Mouse (Mus musculus) heart, embryonic 10.5 days (tissue): Measurements from ENCODE around the gene Tmem223. TPM values are rescaled to one million over a fixed set of nuclear protein-coding genes. Genes with fewer than 3 reads are reported as not detected.

ENCODE experiments used
- DNase-seq: peaks from one replicate; pipeline ENCODE4 v3.0.0-alpha.2; 2017; ENCODE audit warnings: low spot score
- H3K27ac ChIP-seq: fragments of 300-500 bp; sonication (generic); 2 replicates; pipeline ENCODE4 v1.5.1; 2016; ENCODE audit warnings: mild to moderate bottlenecking
- H3K27me3 ChIP-seq: fragments of 300-500 bp; sonication (generic); 2 replicates; pipeline ENCODE4 v1.6.1; 2016; ENCODE audit warnings: mild to moderate bottlenecking; ENCODE audit not compliant: poor library complexity, insufficient read depth, severe bottlenecking
- H3K36me3 ChIP-seq: fragments of 300-500 bp; sonication (generic); 2 replicates; pipeline ENCODE4 v1.6.1; 2016; ENCODE audit warnings: mild to moderate bottlenecking, moderate library complexity
- H3K4me1 ChIP-seq: fragments of 300-500 bp; sonication (generic); 2 replicates; pipeline ENCODE4 v1.6.1; 2016; ENCODE audit warnings: mild to moderate bottlenecking
- H3K4me3 ChIP-seq: fragments of 300-500 bp; sonication (generic); 2 replicates; pipeline ENCODE4 v1.5.1; 2016; ENCODE audit warnings: mild to moderate bottlenecking, moderate library complexity
- H3K9me3 ChIP-seq: fragments of 300-500 bp; sonication (generic); 2 replicates; pipeline ENCODE4 v1.6.1; 2016; ENCODE audit warnings: mild to moderate bottlenecking, moderate library complexity
- WGBS: fragments of 180-500 bp; shearing (Covaris S2); methylation state at CpG from one replicate; pipeline ENCODE4 v1.1.7; 2016; 5-methylcytosine and 5-hydroxymethylcytosine counted together
- polyA plus RNA-seq: library from polyadenylated mRNA; unstranded; fragments of >200 nt; fragmentation: Nextera tagmentation; extraction: Ambion mirVana; gene quantifications from 2 replicates; pipeline ENCODE4 v1.2.1, GENCODE M21; 2016

The Tmem223 gene
- polyA plus RNA-seq, 1 experiment from 2014 or later = 136 TPM

GRCm38 (mm10) chr19:8734334-8734733, 36.5 kb upstream of the Tmem223 start:
- no peak overlapping the region for H3K27ac ChIP-seq
- no peaks in the 10 kb centered on the region for H3K9me3 ChIP-seq
- H3K27me3 ChIP-seq = no peaks in the 10 kb centered on the region
- H3K4me1 ChIP-seq = peaks cover 6% of the 10 kb centered on the region; the same call in 1 of the 2 replicates
- H3K36me3 ChIP-seq = peaks cover 23% of the 10 kb centered on the region
- no peak for DNase-seq
- no peak overlapping the region for H3K4me3 ChIP-seq
- WGBS = 61% methylated on average over 3 of the region's 3 CpGs

DNA sequence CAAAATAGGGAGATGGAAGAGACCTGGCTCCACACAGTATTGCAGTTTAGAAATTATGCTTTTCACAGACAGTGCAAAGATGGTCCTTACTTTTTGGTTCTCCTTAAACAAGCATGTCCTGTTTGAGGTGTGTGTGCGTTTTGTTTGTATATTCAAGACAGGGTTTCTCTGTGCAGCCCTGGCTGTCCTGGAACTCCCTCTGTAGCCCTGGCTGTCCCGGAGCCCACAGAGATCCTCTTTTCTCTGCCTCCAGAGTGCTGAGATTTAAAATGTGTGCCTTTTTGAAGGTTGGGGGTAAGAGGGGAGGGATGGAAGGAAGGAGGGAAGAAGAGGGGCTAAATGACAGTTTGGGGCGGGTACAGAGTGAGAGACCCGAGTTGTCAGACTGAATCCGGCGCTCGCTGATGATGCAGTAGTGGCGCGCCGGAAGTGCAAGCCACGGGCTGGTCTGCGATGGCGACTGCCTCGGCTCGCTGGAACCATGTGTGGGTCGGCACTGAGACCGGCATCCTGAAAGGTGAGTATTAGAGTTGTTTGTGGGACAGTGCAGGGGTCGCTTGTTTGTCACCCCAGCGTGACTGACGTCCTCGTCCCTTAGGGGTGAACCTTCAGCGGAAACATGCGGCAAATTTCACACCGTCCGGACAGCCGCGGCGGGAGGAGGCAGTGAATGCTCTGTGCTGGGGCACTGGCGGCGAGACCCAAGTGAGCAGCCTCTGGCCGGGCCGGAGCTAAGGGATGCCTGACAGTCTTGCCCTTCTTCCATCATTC, 35.2 kb upstream of the Tmem223 start, which contains the start of gene Wdr74:
TSS of gene Wdr74 (plus strand) at position 439 of the 771 bp plus-strand sequence.
- H3K4me1 ChIP-seq = peaks cover 9% of the 10 kb centered on the region
- no peaks in the 10 kb centered on the region for H3K27me3 ChIP-seq
- DNase-seq = peak; percentile 95
- peak within 1 kb of the TSS; percentile 94 for H3K4me3 ChIP-seq
- peaks cover 35% of the 10 kb centered on the region for H3K36me3 ChIP-seq
- WGBS = under 1% methylated on average over 32 of the region's 32 CpGs
- H3K27ac ChIP-seq = peak within 1 kb of the TSS; percentile 89
- H3K9me3 ChIP-seq = no peaks in the 10 kb centered on the region

GRCm38 (mm10) chr19:8736160-8736467, 34.7 kb upstream of the Tmem223 start:
- H3K9me3 ChIP-seq = no peaks in the 10 kb centered on the region
- H3K27me3 ChIP-seq = no peaks in the 10 kb centered on the region
- no peak for DNase-seq
- H3K4me1 ChIP-seq = peaks cover 15% of the 10 kb centered on the region
- H3K27ac ChIP-seq = peak overlapping the region; percentile 89
- WGBS = 2% methylated on average over 11 of the region's 11 CpGs
- H3K4me3 ChIP-seq = peak overlapping the region; percentile 94
- H3K36me3 ChIP-seq = peaks cover 38% of the 10 kb centered on the region

- 88% methylated on average over 7 of the region's 7 CpGs for WGBS
- Histone ChIP-seq H3K9me3 (no peaks in the 10 kb centered on the region), H3K27ac (no peak overlapping the region), H3K4me3 (no peak overlapping the region), H3K36me3 (peaks cover 49% of the 10 kb centered on the region), H3K27me3 (no peaks in the 10 kb centered on the region), H3K4me1 (peaks cover 26% of the 10 kb centered on the region)
- DNase-seq = no peak
Observed at GRCm38 (mm10) chr19:8738911-8739310, 31.9 kb upstream of the Tmem223 start.

- WGBS = 92% methylated on average over 6 of the region's 6 CpGs
- Histone ChIP-seq H3K4me3 (no peak overlapping the region), H3K36me3 (peaks cover 54% of the 10 kb centered on the region), H3K4me1 (peaks cover 26% of the 10 kb centered on the region), H3K9me3 (no peaks in the 10 kb centered on the region), H3K27me3 (no peaks in the 10 kb centered on the region), H3K27ac (no peak overlapping the region)
- DNase-seq = no peak
Observed at GRCm38 (mm10) chr19:8739646-8740045, 31.1 kb upstream of the Tmem223 start.

- Histone ChIP-seq H3K27me3 (no peaks in the 10 kb centered on the region), H3K4me1 (peaks cover 20% of the 10 kb centered on the region), H3K4me3 (peak within 1 kb of the TSS; percentile 97), H3K9me3 (no peaks in the 10 kb centered on the region), H3K36me3 (peaks cover 64% of the 10 kb centered on the region), H3K27ac (peak within 1 kb of the TSS; percentile 98)
- 65% methylated on average over 14 of the region's 14 CpGs for WGBS
- no peak for DNase-seq
Observed at GRCm38 (mm10) chr19:8740603-8741002, 30.2 kb upstream of the Tmem223 start, which contains the start of gene 1700092M07Rik. 1700092M07Rik (plus strand) TSS chr19:8740718.

GRCm38 (mm10) chr19:8741243-8741869, 29.4 kb upstream of the Tmem223 start, which contains the start of gene Stx5a:
Stx5a (plus strand) TSS chr19:8741413.
- peaks cover 71% of the 10 kb centered on the region for H3K36me3 ChIP-seq
- peaks cover 20% of the 10 kb centered on the region for H3K4me1 ChIP-seq
- H3K27me3 ChIP-seq = no peaks in the 10 kb centered on the region
- DNase-seq = peak; percentile 99
- peak within 1 kb of the TSS; percentile 97 for H3K4me3 ChIP-seq
- H3K9me3 ChIP-seq = no peaks in the 10 kb centered on the region
- WGBS = under 1% methylated on average over 36 of the region's 36 CpGs
- peak within 1 kb of the TSS; percentile 98 for H3K27ac ChIP-seq

DNA sequence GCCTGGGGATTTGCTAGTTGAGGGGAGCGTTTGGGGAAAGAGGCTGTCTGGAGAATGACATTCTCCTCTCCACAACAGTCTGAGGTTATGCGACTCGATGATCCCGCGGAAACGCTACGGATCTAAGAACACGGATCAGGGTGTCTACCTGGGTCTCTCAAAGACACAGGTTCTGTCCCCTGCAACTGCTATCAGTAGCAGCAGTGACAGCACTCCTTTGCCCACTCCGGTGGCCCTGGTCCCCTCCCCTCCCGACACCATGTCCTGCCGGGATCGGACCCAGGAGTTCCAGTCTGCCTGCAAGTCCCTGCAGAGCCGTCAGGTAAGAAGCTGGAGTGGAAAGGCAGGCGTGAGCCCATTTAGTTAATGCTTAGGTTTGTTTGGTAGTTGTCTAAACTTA, 28.6 kb upstream of the Tmem223 start:
- Histone ChIP-seq H3K27ac (peak overlapping the region; percentile 98), H3K27me3 (no peaks in the 10 kb centered on the region), H3K4me3 (peak overlapping the region; percentile 97), H3K36me3 (peaks cover 78% of the 10 kb centered on the region), H3K4me1 (peaks cover 20% of the 10 kb centered on the region), H3K9me3 (no peaks in the 10 kb centered on the region)
- WGBS = 13% methylated on average over 14 of the region's 14 CpGs
- DNase-seq = no peak

DNA sequence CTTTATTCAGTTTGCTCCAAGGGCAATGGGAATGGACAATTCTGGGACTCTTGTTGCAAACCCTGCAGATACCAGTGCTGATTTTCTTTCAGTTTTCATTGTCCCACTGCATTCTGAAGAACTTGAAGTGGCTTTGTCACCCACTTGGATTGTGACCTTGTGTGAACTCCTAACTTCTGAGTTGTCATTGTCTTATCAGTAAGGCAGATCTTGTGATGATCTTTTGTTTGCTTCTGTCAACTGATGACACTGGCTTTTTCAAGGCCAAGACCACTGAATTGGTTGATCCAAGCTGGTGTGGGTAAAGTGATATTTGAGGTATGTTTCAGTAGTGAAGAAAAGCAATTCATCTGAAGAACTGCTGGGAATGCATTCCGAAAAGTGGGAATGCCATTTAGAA, 25.4 kb upstream of the Tmem223 start:
- Histone ChIP-seq H3K4me3 (no peak overlapping the region), H3K9me3 (no peaks in the 10 kb centered on the region), H3K4me1 (peaks cover 19% of the 10 kb centered on the region), H3K27ac (no peak overlapping the region), H3K36me3 (peaks cover 78% of the 10 kb centered on the region), H3K27me3 (no peaks in the 10 kb centered on the region)
- WGBS = 87% methylated on average over 1 of the region's 1 CpGs
- DNase-seq = no peak

- no peaks in the 10 kb centered on the region for H3K9me3 ChIP-seq
- H3K27ac ChIP-seq = no peak overlapping the region
- H3K36me3 ChIP-seq = peaks cover 91% of the 10 kb centered on the region
- H3K27me3 ChIP-seq = no peaks in the 10 kb centered on the region
- DNase-seq = no peak
- 76% methylated on average over 2 of the region's 2 CpGs for WGBS
- H3K4me1 ChIP-seq = peaks cover 7% of the 10 kb centered on the region
- no peak overlapping the region for H3K4me3 ChIP-seq
Observed at GRCm38 (mm10) chr19:8747368-8747767, 23.4 kb upstream of the Tmem223 start.

DNA sequence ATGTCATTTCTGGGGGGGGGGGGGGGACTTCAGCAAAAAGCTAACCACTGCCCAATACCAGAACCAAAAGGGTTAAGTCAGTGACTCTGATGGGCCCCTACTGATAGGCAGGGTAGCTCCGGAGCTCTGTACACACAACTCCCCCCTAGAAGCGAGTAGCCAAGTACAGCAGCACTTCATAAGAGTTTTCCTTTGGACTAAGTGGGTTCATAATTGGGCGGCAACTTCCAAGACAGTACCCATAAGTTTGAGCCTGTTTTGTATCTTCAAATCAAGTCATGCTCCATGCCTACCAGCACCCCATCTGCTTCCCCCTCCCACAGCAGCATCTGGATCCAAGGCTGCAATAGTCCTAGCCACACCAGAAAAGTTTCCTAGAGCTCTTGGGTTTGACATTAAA, 15.1 kb upstream of the Tmem223 start:
- H3K9me3 ChIP-seq = no peaks in the 10 kb centered on the region
- H3K36me3 ChIP-seq = peaks cover 48% of the 10 kb centered on the region
- H3K4me1 ChIP-seq = peaks cover 19% of the 10 kb centered on the region
- peak; percentile 63 for DNase-seq
- no peaks in the 10 kb centered on the region for H3K27me3 ChIP-seq
- H3K27ac ChIP-seq = no peak overlapping the region
- 51% methylated on average over 3 of the region's 3 CpGs for WGBS
- peak overlapping the region; percentile 80 for H3K4me3 ChIP-seq

- peaks cover 19% of the 10 kb centered on the region for H3K4me1 ChIP-seq
- H3K27me3 ChIP-seq = no peaks in the 10 kb centered on the region
- peak within 1 kb of the TSS; percentile 80 for H3K4me3 ChIP-seq
- peak within 1 kb of the TSS; percentile 95 for H3K27ac ChIP-seq
- under 1% methylated on average over 75 of the region's 75 CpGs for WGBS
- DNase-seq = peak; percentile 96
- H3K9me3 ChIP-seq = no peaks in the 10 kb centered on the region
- H3K36me3 ChIP-seq = peaks cover 41% of the 10 kb centered on the region
Observed at GRCm38 (mm10) chr19:8756635-8757387, 14.0 kb upstream of the Tmem223 start, which contains the start of gene Nxf1. Nxf1 (plus strand) TSS chr19:8757073.
